Mouse (Mus musculus): Measurements from ENCODE around the gene Tbc1d22b. TPM values are rescaled to one million over a fixed set of nuclear protein-coding genes. Genes with fewer than 3 reads are reported as not detected.

Tbc1d22b gene
- total and polyA plus RNA-seq, 3 experiments, result 8.0 to 53.8 (median 30.7) TPM

- Histone ChIP-seq H3K9me3 (replicated peaks; ENCODE audit: insufficient read depth, low read length) (no peaks in the 10 kb centered on the region), H3K27me3 (ENCODE audit: control insufficient read depth in 1 of 2, insufficient read depth in 2 of 2, low read length in 2 of 2) (no peaks in the 10 kb centered on the region), H3K9ac (ENCODE audit: control insufficient read depth, low read depth, low read length, poor library complexity, severe bottlenecking) (no peak overlapping the region), H3K79me2 (ENCODE audit: control insufficient read depth, insufficient read depth, low read length, poor library complexity) (no peaks in the 10 kb centered on the region), H3K27ac (ENCODE audit: control insufficient read depth, low read depth, low read length) (no peak overlapping the region), H3K4me3 (ENCODE audit: control insufficient read depth in 1 of 2, insufficient read depth in 1 of 2, low read depth in 2 of 2, low read length in 2 of 2) (no peak overlapping the region), H3K36me3 (ENCODE audit: control insufficient read depth in 1 of 2, insufficient read depth in 2 of 2, low read length in 2 of 2) (peaks cover 0 to 2% of the 10 kb centered on the region in 2 experiments; a peak in 2 of 4 replicates), H3K4me1 (ENCODE audit: control insufficient read depth in 1 of 2, insufficient read depth in 2 of 2, low read length in 2 of 2) (no peaks in the 10 kb centered on the region)
- DNase-seq (ENCODE audit: low read depth, low spot score), result no peak
- TF ChIP-seq MXI1 (IDR thresholded peaks at IDR 0.05; ENCODE audit: low read depth, low read length) (no peak), CTCF (IDR thresholded peaks at IDR 0.05 in 2 of 3, conservative IDR thresholded peaks at IDR 0.05 in 1 of 3; ENCODE audit: control insufficient read depth in 1 of 3, insufficient read depth in 1 of 3, low read depth in 2 of 3, low read length in 3 of 3, poor library complexity in 1 of 3, severe bottlenecking in 1 of 3) (no peak), KAT2A (conservative IDR thresholded peaks at IDR 0.05; ENCODE audit: low read depth, low read length) (no peak), EP300 (IDR thresholded peaks at IDR 0.05; ENCODE audit: low read depth in 1 of 2, low read length in 2 of 2) (no peak), HCFC1 (IDR thresholded peaks at IDR 0.05; ENCODE audit: low read depth, low read length) (no peak), JUND (IDR thresholded peaks at IDR 0.05; ENCODE audit: low read depth, low read length) (no peak), POLR2AphosphoS5 (IDR thresholded peaks at IDR 0.05; ENCODE audit: borderline replicate concordance, low read depth, low read length) (no peak), ELF1 (IDR thresholded peaks at IDR 0.05; ENCODE audit: low read depth, low read length) (no peak), USF2 (IDR thresholded peaks at IDR 0.05; ENCODE audit: borderline replicate concordance in 1 of 2, insufficient read depth in 1 of 2, low read depth in 1 of 2, low read length in 2 of 2) (no peak), CHD2 (IDR thresholded peaks at IDR 0.05; ENCODE audit: low read length) (no peak), BHLHE40 (IDR thresholded peaks at IDR 0.05; ENCODE audit: borderline replicate concordance, low read depth, low read length) (no peak), POLR2A (IDR thresholded peaks at IDR 0.05; ENCODE audit: control insufficient read depth in 1 of 2, insufficient read depth in 1 of 2, low read depth in 1 of 2, low read length in 2 of 2, poor library complexity in 1 of 2) (no peak), TBP (IDR thresholded peaks at IDR 0.05; ENCODE audit: low read depth, low read length) (no peak), SMC3 (IDR thresholded peaks at IDR 0.05; ENCODE audit: low read depth, low read length) (no peak), RCOR1 (IDR thresholded peaks at IDR 0.05; ENCODE audit: low read depth, low read length) (no peak), MEF2A (IDR thresholded peaks at IDR 0.05; ENCODE audit: extremely low read depth, insufficient replicate concordance, low read depth, low read length, poor library complexity, severe bottlenecking) (no peak), E2F4 (IDR thresholded peaks at IDR 0.05; ENCODE audit: borderline replicate concordance, low read depth, low read length) (no peak), GATA1 (IDR thresholded peaks at IDR 0.05; ENCODE audit: low read depth, low read length) (no peak)
Observed at GRCm38 (mm10) chr17:29599051-29599450, 49.5 kb downstream of the Tbc1d22b start.

- Histone ChIP-seq H3K36me3 (ENCODE audit: control insufficient read depth in 1 of 2, insufficient read depth in 2 of 2, low read length in 2 of 2) (peaks cover 0 to 2% of the 10 kb centered on the region in 2 experiments; a peak in 2 of 4 replicates), H3K27me3 (ENCODE audit: control insufficient read depth in 1 of 2, insufficient read depth in 2 of 2, low read length in 2 of 2) (no peaks in the 10 kb centered on the region), H3K9ac (ENCODE audit: control insufficient read depth, low read depth, low read length, poor library complexity, severe bottlenecking) (no peak overlapping the region), H3K79me2 (ENCODE audit: control insufficient read depth, insufficient read depth, low read length, poor library complexity) (no peaks in the 10 kb centered on the region), H3K4me3 (ENCODE audit: control insufficient read depth in 1 of 2, insufficient read depth in 1 of 2, low read depth in 2 of 2, low read length in 2 of 2) (no peak overlapping the region), H3K9me3 (replicated peaks; ENCODE audit: insufficient read depth, low read length) (no peaks in the 10 kb centered on the region), H3K4me1 (ENCODE audit: control insufficient read depth in 1 of 2, insufficient read depth in 2 of 2, low read length in 2 of 2) (no peaks in the 10 kb centered on the region), H3K27ac (ENCODE audit: control insufficient read depth, low read depth, low read length) (no peak overlapping the region)
- TF ChIP-seq CHD1 (IDR thresholded peaks at IDR 0.05; ENCODE audit: low read depth, low read length) (no peak), TBP (IDR thresholded peaks at IDR 0.05; ENCODE audit: low read depth, low read length) (no peak), USF2 (IDR thresholded peaks at IDR 0.05; ENCODE audit: borderline replicate concordance in 1 of 2, insufficient read depth in 1 of 2, low read depth in 1 of 2, low read length in 2 of 2) (no peak), POLR2AphosphoS5 (IDR thresholded peaks at IDR 0.05; ENCODE audit: borderline replicate concordance, low read depth, low read length) (no peak), POLR2AphosphoS2 (IDR thresholded peaks at IDR 0.05; ENCODE audit: low read length) (no peak), HCFC1 (IDR thresholded peaks at IDR 0.05; ENCODE audit: low read depth, low read length) (no peak), CTCF (IDR thresholded peaks at IDR 0.05 in 2 of 3, conservative IDR thresholded peaks at IDR 0.05 in 1 of 3; ENCODE audit: control insufficient read depth in 1 of 3, insufficient read depth in 1 of 3, low read depth in 2 of 3, low read length in 3 of 3, poor library complexity in 1 of 3, severe bottlenecking in 1 of 3) (no peak)
- DNase-seq (ENCODE audit: low read depth, low spot score), result no peak
Observed at GRCm38 (mm10) chr17:29599537-29599936, 50.0 kb downstream of the Tbc1d22b start.

Measured in MEL (cell line).